Mouse (Mus musculus) layer of hippocampus, postnatal 25 days (tissue): ENCODE data around the gene Nek8. TPM values are rescaled to one million over a fixed set of nuclear protein-coding genes. Genes with fewer than 3 reads are reported as not detected.
"Not testable (repeated sequence)": the region's sequence is repeated elsewhere in the genome, so short reads cannot be mapped to it uniquely, and the experiment has no call there.

ENCODE experiments used
- DNase-seq, 2 experiments: peaks; one replicate each; pipeline ENCODE4 v3.0.0; 2022; ENCODE audit warnings: mixed read lengths in 2 of 2, low spot score in 1 of 2; ENCODE audit errors: extremely low spot score in 1 of 2
- total RNA-seq, 2 experiments: library from RNA; stranded (reverse); gene quantifications; 2 replicates each; pipeline ENCODE4 v1.2.3; 2021

The Nek8 gene
- total RNA-seq, 2 experiments from 2014 or later, result 3.1 to 3.3 TPM

GRCm38 (mm10) chr11:78152299-78153231 is 23.9 kb downstream of the Nek8 start:
- DNase-seq, result peak in 1 of 2 experiments; percentile 73

- DNase-seq, result no peak
These were observed 25.3 kb downstream of the Nek8 start for GRCm38 (mm10) chr11:78151161-78151560.

- no peak for DNase-seq
These were observed 29.6 kb downstream of the Nek8 start for GRCm38 (mm10) chr11:78146707-78147543.

- no peak for DNase-seq
These were observed 30.3 kb downstream of the Nek8 start for GRCm38 (mm10) chr11:78146168-78146567.

- no peak for DNase-seq
These were observed 33.0 kb downstream of the Nek8 start for GRCm38 (mm10) chr11:78143520-78143919.

- no peak for DNase-seq
These were observed 35.8 kb downstream of the Nek8 start for GRCm38 (mm10) chr11:78140665-78141064.

- DNase-seq, result no peak
These were observed 38.5 kb downstream of the Nek8 start for GRCm38 (mm10) chr11:78138023-78138422.

- no peak for DNase-seq
These were observed 38.9 kb downstream of the Nek8 start for GRCm38 (mm10) chr11:78137584-78137983.

GRCm38 (mm10) chr11:78136132-78136531 is 40.3 kb downstream of the Nek8 start:
- no peak for DNase-seq

- DNase-seq, result not testable (repeated sequence)
These were observed 41.2 kb downstream of the Nek8 start for GRCm38 (mm10) chr11:78135314-78135713.

GRCm38 (mm10) chr11:78134344-78134743 is 42.1 kb downstream of the Nek8 start:
- no peak for DNase-seq

- no peak for DNase-seq
These were observed 42.6 kb downstream of the Nek8 start for GRCm38 (mm10) chr11:78133915-78134314.

- no peak for DNase-seq
These were observed 47.0 kb downstream of the Nek8 start for GRCm38 (mm10) chr11:78129458-78129857.

- DNase-seq, result no peak
These were observed 49.7 kb downstream of the Nek8 start for GRCm38 (mm10) chr11:78126739-78127138.

- no peak for DNase-seq
These were observed 50.8 kb downstream of the Nek8 start for GRCm38 (mm10) chr11:78125691-78126090.

GRCm38 (mm10) chr11:78123782-78124181 is 52.7 kb downstream of the Nek8 start:
- no peak for DNase-seq

- no peak for DNase-seq
These were observed 53.7 kb downstream of the Nek8 start for GRCm38 (mm10) chr11:78122815-78123214.

GRCm38 (mm10) chr11:78121176-78121575 is 55.3 kb downstream of the Nek8 start:
- DNase-seq, result no peak

- DNase-seq, result no peak
These were observed 56.6 kb downstream of the Nek8 start for GRCm38 (mm10) chr11:78119898-78120297.

GRCm38 (mm10) chr11:78118467-78118866 is 58.0 kb downstream of the Nek8 start:
- DNase-seq, result no peak

GRCm38 (mm10) chr11:78116146-78116410 is 60.4 kb downstream of the Nek8 start:
- DNase-seq, result no peak
